Mouse (Mus musculus): ENCODE measurements around the gene Col5a2. TPM values are rescaled to one million over a fixed set of nuclear protein-coding genes. Genes with fewer than 3 reads are reported as not detected.
A peak's percentile ranks its signal among the peaks of the same experiment; 100 is the strongest.
"Not testable (repeated sequence)": the region's sequence is repeated elsewhere in the genome, so short reads cannot be mapped to it uniquely, and the experiment has no call there.

The Col5a2 gene
- polyA plus RNA-seq (2016; fragmentation: Nextera tagmentation; extraction: Ambion mirVana), result 22.4 and 31.1 TPM in 2 replicates

GRCm38 (mm10) chr1:45502865-45503332 is at the start of gene Col5a2:
Gene Col5a2, minus strand, starts transcription at chr1:45503282.
- Histone ChIP-seq H3K36me3 (no peaks in the 10 kb centered on the region), H3K27me3 (ENCODE audit: low read depth, poor library complexity, severe bottlenecking) (no peaks in the 10 kb centered on the region), H3K9me3 (replicated peaks) (no peaks in the 10 kb centered on the region), H3K4me1 (no peaks in the 10 kb centered on the region), H3K4me3 (peak within 1 kb of the TSS; percentile 59), H3K27ac (peak within 1 kb of the TSS; percentile 90)
- WGBS, result 26% methylated on average over 12 of the region's 12 CpGs
- DNase-seq (ENCODE audit: low spot score), result peak; percentile 48

- Histone ChIP-seq H3K27ac (no peak overlapping the region), H3K9me3 (replicated peaks) (no peaks in the 10 kb centered on the region), H3K4me3 (no peak overlapping the region), H3K36me3 (no peaks in the 10 kb centered on the region), H3K27me3 (ENCODE audit: low read depth, poor library complexity, severe bottlenecking) (no peaks in the 10 kb centered on the region), H3K4me1 (no peaks in the 10 kb centered on the region)
- DNase-seq (ENCODE audit: low spot score), result no peak
- WGBS, result 86% methylated on average over 4 of the region's 4 CpGs
Observed at GRCm38 (mm10) chr1:45550531-45550930, 47.4 kb upstream of the Col5a2 start.

GRCm38 (mm10) chr1:45541888-45542287 is 38.8 kb upstream of the Col5a2 start:
- 77% methylated on average over 1 of the region's 1 CpGs for WGBS
- Histone ChIP-seq H3K27me3 (ENCODE audit: low read depth, poor library complexity, severe bottlenecking) (no peaks in the 10 kb centered on the region), H3K9me3 (replicated peaks) (no peaks in the 10 kb centered on the region), H3K4me3 (no peak overlapping the region), H3K4me1 (no peaks in the 10 kb centered on the region), H3K36me3 (no peaks in the 10 kb centered on the region), H3K27ac (no peak overlapping the region)
- DNase-seq (ENCODE audit: low spot score), result no peak

GRCm38 (mm10) chr1:45541161-45541560 is 38.1 kb upstream of the Col5a2 start:
- 88% methylated on average over 2 of the region's 2 CpGs for WGBS
- DNase-seq (ENCODE audit: low spot score), result no peak
- Histone ChIP-seq H3K4me1 (no peaks in the 10 kb centered on the region), H3K4me3 (no peak overlapping the region), H3K9me3 (replicated peaks) (no peaks in the 10 kb centered on the region), H3K27me3 (ENCODE audit: low read depth, poor library complexity, severe bottlenecking) (no peaks in the 10 kb centered on the region), H3K27ac (no peak overlapping the region), H3K36me3 (no peaks in the 10 kb centered on the region)

- Histone ChIP-seq H3K4me1 (no peaks in the 10 kb centered on the region), H3K27ac (no peak overlapping the region), H3K4me3 (no peak overlapping the region), H3K36me3 (no peaks in the 10 kb centered on the region), H3K9me3 (replicated peaks) (no peaks in the 10 kb centered on the region), H3K27me3 (ENCODE audit: low read depth, poor library complexity, severe bottlenecking) (no peaks in the 10 kb centered on the region)
- no peak for DNase-seq (ENCODE audit: low spot score)
- 91% methylated on average over 2 of the region's 2 CpGs for WGBS
Observed at GRCm38 (mm10) chr1:45531486-45531885, 28.4 kb upstream of the Col5a2 start.

GRCm38 (mm10) chr1:45527476-45527875 is 24.4 kb upstream of the Col5a2 start:
- H3K36me3 ChIP-seq; DNase-seq (ENCODE audit: low spot score): not testable (repeated sequence)

GRCm38 (mm10) chr1:45523601-45524000 is 20.5 kb upstream of the Col5a2 start:
- Histone ChIP-seq H3K4me3 (no peak overlapping the region), H3K4me1 (no peaks in the 10 kb centered on the region), H3K27ac (no peak overlapping the region), H3K9me3 (replicated peaks) (no peaks in the 10 kb centered on the region), H3K27me3 (ENCODE audit: low read depth, poor library complexity, severe bottlenecking) (no peaks in the 10 kb centered on the region), H3K36me3 (no peaks in the 10 kb centered on the region)
- 89% methylated on average over 3 of the region's 3 CpGs for WGBS
- DNase-seq (ENCODE audit: low spot score), result no peak

More at GRCm38 (mm10) chr1:45527476-45527875, 24.4 kb upstream of the Col5a2 start:
- not testable (repeated sequence) for H3K4me1 ChIP-seq; H3K27ac ChIP-seq; H3K9me3 ChIP-seq (replicated peaks); H3K4me3 ChIP-seq; H3K27me3 ChIP-seq (ENCODE audit: low read depth, poor library complexity, severe bottlenecking)

- no peaks in the 10 kb centered on the region for H3K27me3 ChIP-seq (ENCODE audit: low read depth, poor library complexity, severe bottlenecking)
- H3K4me3 ChIP-seq, result no peak overlapping the region
- no peaks in the 10 kb centered on the region for H3K9me3 ChIP-seq (replicated peaks)
- no peak for DNase-seq (ENCODE audit: low spot score)
- no peaks in the 10 kb centered on the region for H3K4me1 ChIP-seq
- WGBS, result 81% methylated on average over 2 of the region's 2 CpGs
- H3K36me3 ChIP-seq, result no peaks in the 10 kb centered on the region
- no peak overlapping the region for H3K27ac ChIP-seq
Observed at GRCm38 (mm10) chr1:45521486-45521885, 18.4 kb upstream of the Col5a2 start.

GRCm38 (mm10) chr1:45502241-45502741 is 791 bp downstream of the Col5a2 start:
- 8% methylated on average over 11 of the region's 11 CpGs for WGBS
- Histone ChIP-seq H3K4me3 (peak overlapping the region; percentile 59), H3K9me3 (replicated peaks) (no peaks in the 10 kb centered on the region), H3K36me3 (no peaks in the 10 kb centered on the region), H3K4me1 (no peaks in the 10 kb centered on the region), H3K27ac (peak overlapping the region; percentile 90), H3K27me3 (ENCODE audit: low read depth, poor library complexity, severe bottlenecking) (no peaks in the 10 kb centered on the region)
- DNase-seq (ENCODE audit: low spot score), result peak; percentile 56

- H3K27me3 ChIP-seq (ENCODE audit: low read depth, poor library complexity, severe bottlenecking), result no peaks in the 10 kb centered on the region
- no peaks in the 10 kb centered on the region for H3K36me3 ChIP-seq
- no peaks in the 10 kb centered on the region for H3K4me1 ChIP-seq
- peak overlapping the region; percentile 90 for H3K27ac ChIP-seq
- WGBS, result 66% methylated on average over 6 of the region's 6 CpGs
- H3K9me3 ChIP-seq (replicated peaks), result no peaks in the 10 kb centered on the region
- DNase-seq (ENCODE audit: low spot score), result no peak
- H3K4me3 ChIP-seq, result peak overlapping the region; percentile 59
Observed at GRCm38 (mm10) chr1:45501437-45501836, 1.6 kb downstream of the Col5a2 start.

- no peak for DNase-seq (ENCODE audit: low spot score)
- Histone ChIP-seq H3K9me3 (replicated peaks) (no peaks in the 10 kb centered on the region), H3K4me1 (no peaks in the 10 kb centered on the region), H3K4me3 (no peak overlapping the region), H3K27me3 (ENCODE audit: low read depth, poor library complexity, severe bottlenecking) (no peaks in the 10 kb centered on the region), H3K36me3 (no peaks in the 10 kb centered on the region), H3K27ac (no peak overlapping the region)
- 92% methylated on average over 6 of the region's 6 CpGs for WGBS
Observed at GRCm38 (mm10) chr1:45500456-45500855, 2.6 kb downstream of the Col5a2 start.

- Histone ChIP-seq H3K9me3 (replicated peaks) (no peaks in the 10 kb centered on the region), H3K36me3 (no peaks in the 10 kb centered on the region), H3K27ac (no peak overlapping the region), H3K27me3 (ENCODE audit: low read depth, poor library complexity, severe bottlenecking) (no peaks in the 10 kb centered on the region), H3K4me1 (no peaks in the 10 kb centered on the region), H3K4me3 (no peak overlapping the region)
- DNase-seq (ENCODE audit: low spot score), result no peak
- 85% methylated on average over 2 of the region's 2 CpGs for WGBS
Observed at GRCm38 (mm10) chr1:45495025-45495424, 8.1 kb downstream of the Col5a2 start.

GRCm38 (mm10) chr1:45492130-45492723 is 10.9 kb downstream of the Col5a2 start:
- WGBS, result 92% methylated on average over 4 of the region's 4 CpGs
- H3K36me3 ChIP-seq, result no peaks in the 10 kb centered on the region
- DNase-seq (ENCODE audit: low spot score), result no peak
- H3K4me1 ChIP-seq, result no peaks in the 10 kb centered on the region
- H3K4me3 ChIP-seq, result no peak overlapping the region
- no peaks in the 10 kb centered on the region for H3K27me3 ChIP-seq (ENCODE audit: low read depth, poor library complexity, severe bottlenecking)
- H3K9me3 ChIP-seq (replicated peaks), result no peaks in the 10 kb centered on the region
- H3K27ac ChIP-seq, result no peak overlapping the region

GRCm38 (mm10) chr1:45490451-45490850 is 12.6 kb downstream of the Col5a2 start:
- Histone ChIP-seq H3K36me3 (no peaks in the 10 kb centered on the region), H3K27me3 (ENCODE audit: low read depth, poor library complexity, severe bottlenecking) (no peaks in the 10 kb centered on the region)

More at GRCm38 (mm10) chr1:45490451-45490850, 12.6 kb downstream of the Col5a2 start:
- no peak for DNase-seq (ENCODE audit: low spot score)
- H3K4me1 ChIP-seq, result no peaks in the 10 kb centered on the region
- no peak overlapping the region for H3K4me3 ChIP-seq
- 96% methylated on average over 1 of the region's 1 CpGs for WGBS
- H3K9me3 ChIP-seq (replicated peaks), result no peaks in the 10 kb centered on the region
- no peak overlapping the region for H3K27ac ChIP-seq

Measured in limb, embryonic 10.5 days (tissue).